Mouse (Mus musculus): ENCODE data around the gene Nckap5.
A peak's percentile ranks its signal among the peaks of the same experiment; 100 is the strongest.

The Nckap5 gene

DNA sequence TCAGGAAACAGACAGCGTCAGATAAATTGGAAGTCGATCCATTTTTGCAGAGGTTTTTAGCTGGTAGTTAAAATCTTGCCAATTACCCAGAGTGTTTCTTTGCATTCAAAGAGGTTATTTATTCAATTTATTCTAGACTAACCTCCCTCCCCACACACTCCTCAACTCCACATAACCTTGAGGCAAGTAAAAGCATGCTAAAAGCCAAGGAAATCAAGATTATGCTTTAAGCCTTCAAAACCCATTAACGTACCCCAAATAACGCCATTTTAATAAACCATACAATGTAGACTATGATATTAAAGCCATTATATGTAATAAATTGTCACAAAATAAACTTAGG lies 129.7 kb downstream of the Nckap5 start:
- no peak for DNase-seq (ENCODE audit: low read depth, low spot score)

DNA sequence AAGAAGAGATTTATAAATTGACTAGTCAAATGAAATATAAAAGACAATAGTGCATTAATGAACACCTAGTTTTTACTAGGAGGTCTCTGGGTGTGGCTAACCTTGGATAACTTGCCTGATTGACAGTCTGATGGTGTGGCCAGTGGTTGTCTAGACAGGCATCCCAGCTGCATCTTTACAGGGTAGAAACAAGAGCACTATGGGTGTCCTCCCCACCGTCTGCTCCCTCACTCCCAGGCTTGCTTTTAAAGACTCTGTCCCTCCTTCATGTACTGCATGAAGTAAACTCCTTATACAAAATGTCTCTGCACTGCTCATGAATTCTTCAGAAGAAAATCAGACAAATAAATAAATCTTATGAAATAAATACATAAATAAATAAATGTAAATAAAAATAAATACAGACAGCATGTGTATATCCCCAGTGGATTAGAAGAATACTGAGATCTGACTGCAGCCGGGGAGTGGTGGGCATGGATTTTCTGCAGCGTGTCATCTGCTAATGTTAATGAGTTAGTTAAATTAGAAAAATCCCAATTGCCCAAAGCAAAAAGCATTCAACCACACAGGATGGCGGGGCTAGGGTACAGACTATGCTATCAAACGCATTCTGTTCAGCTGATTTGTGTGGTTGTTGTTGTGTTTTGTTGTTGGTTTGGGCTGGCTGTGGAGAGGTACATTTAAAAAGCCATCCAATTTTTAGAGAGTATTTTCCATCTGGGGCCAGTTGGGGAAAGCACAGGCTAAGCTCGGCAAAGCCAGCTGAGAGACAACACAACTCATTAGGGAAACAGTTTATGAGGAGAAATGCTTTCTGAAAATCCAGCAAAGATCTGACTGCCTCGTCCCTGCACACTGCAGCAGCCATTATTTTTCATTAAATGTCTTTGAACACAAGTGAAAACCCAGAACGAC lies 130.3 kb downstream of the Nckap5 start:
- no peak for DNase-seq (ENCODE audit: low read depth, low spot score)

DNA sequence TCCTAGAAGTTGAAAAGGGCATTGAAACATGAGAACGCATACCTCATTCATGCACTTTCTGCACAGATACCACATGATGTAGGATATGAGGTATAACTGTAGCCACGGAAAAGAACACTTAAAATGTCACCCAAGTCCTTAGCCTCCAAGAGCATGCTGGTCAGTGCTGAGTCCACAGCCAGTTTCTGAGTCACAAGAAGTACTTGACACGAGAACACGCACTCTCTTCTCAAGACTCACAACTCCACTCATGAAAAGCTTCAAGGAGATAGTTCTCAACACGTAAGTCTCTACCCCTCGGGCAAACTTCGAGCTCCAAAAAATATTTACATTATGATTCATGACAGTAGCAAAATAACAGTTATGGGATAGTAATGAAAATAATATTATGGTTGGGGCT lies 137.0 kb downstream of the Nckap5 start:
- DNase-seq (ENCODE audit: low read depth, low spot score) = no peak

DNA sequence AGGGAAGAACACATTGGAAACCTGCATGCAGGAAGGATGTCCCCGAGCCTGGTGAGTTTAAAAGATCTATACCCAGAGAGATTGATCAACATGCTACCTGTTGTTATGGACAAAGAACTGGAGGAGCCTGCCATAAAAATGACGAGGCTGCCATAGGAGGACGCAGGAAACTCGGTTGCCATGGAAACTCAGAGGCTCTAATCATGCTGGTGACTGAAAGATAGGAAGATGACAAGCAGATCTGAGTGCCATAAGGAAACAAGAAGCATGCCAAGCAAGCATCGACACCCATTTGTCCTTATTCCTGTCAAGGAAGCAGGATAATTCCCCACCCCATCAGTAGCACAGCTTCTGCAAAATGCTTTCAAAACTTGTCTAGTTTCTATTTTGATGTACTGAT lies 142.0 kb downstream of the Nckap5 start:
- no peak for DNase-seq (ENCODE audit: low read depth, low spot score)

DNA sequence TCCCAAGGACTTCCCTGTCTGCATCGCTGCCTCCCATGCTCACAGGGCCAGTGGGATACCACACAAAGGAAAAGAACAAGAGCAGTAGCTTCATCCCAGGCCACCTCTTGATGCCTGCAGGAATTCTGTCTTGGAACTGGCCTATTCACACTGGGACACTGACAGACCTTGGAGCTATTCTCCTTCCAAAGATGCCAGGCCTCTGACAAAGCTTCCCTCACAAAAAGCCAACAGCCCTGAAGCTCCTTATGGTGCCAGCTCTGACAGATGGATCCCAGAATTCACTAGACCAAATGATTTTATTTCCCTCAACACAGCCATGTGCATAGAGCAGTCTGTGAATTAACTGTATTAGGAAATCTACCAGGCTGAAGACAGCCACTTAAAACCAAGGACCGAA lies 143.9 kb downstream of the Nckap5 start:
- no peak for DNase-seq (ENCODE audit: low read depth, low spot score)

DNA sequence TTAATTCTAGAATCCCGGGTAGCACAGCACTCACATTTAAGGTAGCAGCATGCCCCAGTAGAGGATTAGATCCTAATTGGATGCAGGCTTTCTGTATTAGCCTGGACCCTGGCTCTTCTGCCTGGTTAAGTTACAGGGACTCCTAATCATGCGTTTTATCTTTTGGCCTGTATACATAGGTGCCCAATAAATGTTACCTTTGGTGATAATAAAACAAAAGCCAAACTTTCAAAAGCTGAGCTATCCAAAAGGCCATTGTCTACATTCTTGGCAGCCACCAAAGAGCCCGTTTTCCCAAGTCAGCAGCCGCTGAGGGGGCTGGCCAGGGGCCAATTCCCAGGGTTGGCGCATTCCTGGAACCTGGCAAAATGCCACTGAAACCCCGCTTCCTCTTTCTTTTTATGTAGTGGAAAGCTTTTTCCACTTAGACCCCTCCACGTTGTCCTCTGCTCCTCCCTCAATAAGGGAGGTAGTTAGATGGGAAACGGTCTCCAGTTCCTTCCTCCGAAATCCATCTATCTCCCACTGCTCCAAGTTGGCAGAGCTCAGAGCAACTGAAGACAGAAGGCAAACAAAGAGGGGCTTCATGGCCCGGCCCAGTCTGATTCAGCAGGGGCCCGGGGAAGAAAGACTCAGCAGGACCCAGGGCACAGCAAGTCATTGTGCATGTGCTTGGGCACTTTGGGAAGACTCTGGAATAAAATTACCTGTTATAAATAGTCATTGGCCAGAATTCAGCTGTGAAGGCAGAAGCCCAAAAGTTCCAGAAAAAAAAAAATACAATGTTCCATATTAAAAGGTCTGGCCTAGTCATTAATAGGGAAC lies 146.8 kb downstream of the Nckap5 start:
- DNase-seq (ENCODE audit: low read depth, low spot score) = no peak

DNA sequence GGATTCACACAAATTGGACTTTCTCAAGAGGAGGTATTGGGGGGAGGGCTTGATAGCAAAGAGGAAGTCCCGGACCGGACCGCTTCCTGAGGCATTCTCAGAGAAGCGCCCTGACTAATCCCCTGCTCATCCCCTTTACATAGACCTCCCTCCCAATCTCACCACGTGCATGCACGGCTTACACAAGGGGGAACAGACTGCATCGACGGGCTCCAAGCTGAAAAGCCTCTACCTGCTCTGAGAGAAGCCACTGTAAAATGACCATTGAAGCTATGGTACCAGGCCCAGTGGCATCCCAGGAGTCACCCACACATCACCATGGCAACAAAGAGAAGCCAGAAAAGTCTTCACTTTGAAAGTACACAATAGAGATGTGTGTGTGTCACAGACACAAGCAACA lies 148.8 kb downstream of the Nckap5 start:
- peak; percentile 48 for DNase-seq (ENCODE audit: low read depth, low spot score)

DNA sequence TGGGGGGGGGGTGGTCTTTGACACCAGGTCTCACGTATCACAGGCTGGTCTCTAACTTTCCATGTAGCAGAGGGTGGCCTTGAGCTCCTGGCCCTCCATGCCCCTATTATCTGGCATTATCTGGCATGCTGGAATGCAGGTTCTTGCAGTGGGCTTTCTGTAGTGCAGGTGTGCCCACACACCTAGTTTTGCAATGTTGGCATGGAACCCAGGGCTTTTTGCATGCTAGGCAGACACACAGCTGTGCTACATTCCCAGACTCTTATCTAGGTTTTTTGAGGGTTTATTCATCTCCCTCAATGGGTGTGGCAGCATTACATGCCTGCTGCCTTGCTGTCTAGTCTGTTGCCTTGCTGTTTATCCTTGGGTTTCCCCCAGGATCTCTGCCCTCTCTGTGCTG lies 151.3 kb downstream of the Nckap5 start:
- no peak for DNase-seq (ENCODE audit: low read depth, low spot score)

DNA sequence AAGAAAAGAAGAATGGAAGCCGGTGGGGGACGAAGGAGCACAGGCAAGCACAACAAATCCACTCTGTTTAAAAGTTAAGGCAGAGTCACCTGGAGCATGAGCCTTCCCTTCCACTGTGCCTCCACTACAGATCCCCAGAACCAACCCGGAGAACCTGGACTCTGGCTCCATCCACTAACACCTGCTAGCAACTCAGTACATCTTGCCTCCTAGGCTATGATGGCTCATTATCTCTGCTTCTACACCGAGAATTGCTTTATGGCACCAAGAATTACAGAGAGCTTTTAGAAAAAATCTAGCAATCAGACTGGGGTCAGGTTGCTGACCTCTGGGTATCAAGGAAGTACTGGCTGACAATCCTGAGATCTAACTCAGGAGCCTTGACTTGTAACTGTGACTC lies 153.3 kb downstream of the Nckap5 start:
- no peak for DNase-seq (ENCODE audit: low read depth, low spot score)

DNA sequence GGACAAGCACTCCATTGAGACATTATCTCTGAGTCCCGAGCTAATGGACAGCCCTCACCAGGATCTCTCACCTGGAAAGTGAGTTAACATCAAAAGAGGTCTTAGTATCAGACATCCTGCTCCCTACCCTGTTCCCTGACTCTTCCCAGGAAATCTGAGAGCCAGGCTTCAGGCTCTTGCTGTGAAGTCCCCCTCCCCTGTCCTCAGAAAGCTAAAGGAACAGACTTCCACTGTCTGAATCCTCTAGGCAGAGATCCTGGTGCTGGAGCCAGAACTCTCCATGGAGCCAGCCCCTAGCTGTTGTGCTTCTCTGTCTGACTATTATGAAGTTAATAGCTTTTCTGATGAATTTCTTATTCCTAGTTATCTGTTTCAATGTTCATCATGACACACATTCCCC lies 153.8 kb downstream of the Nckap5 start:
- DNase-seq (ENCODE audit: low read depth, low spot score) = no peak

DNA sequence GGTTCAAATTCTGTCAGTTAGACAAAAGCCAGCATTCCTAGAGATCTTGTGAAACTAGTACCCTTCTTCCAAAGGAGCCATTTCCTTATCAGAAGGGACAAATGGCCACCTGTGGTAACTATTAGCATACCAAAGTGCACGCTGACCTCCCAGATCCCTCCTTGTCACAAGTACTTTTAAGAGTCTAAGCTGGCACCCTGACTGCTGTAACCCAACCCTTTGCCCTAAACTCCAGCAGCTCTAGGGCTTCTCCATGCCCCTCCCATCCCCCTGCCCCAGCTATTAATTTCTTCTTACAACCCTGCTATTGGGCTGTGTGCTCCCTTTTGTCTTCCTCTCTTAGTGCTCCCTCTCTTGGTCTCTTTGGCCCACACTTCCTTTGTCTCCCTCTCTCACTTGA lies 155.5 kb downstream of the Nckap5 start:
- no peak for DNase-seq (ENCODE audit: low read depth, low spot score)

DNA sequence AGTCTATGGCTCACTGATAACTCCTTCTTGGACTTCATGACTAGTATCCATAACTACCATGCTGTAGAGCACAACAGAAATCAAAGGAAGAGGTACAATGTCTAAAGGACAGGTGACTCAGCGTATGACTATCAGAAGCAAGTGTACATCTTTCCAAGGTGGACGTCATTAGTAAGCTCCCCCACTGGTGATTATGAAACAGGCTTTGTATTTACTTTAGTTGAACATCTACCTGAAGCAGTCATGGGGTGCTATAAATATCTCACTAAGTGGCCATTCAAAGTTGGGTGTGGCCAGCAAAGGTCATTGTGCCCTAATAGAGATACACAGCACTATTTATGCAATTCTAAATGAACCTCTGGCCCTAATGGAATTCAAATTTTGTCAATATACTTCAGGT lies 157.4 kb downstream of the Nckap5 start:
- no peak for DNase-seq (ENCODE audit: low read depth, low spot score)

DNA sequence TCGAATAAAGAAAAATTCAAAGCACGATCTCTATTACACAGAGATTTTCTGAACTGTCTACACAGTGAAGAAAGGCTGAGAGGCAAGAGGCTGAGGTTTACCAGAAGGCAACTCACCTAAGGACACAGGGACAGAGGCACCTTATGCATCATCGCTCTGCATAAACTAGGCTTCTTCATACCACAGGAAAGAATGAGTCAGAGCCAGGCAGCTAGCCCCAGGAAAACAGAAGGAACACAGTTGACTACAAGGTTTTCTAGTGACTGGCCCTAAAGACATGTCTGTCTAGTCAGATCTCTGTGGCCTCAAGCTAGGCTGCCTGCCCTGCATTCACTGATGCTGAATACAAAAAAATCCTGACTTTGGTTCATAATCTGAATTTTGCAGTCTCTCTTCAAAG lies 160.1 kb downstream of the Nckap5 start:
- DNase-seq (ENCODE audit: low read depth, low spot score) = no peak

DNA sequence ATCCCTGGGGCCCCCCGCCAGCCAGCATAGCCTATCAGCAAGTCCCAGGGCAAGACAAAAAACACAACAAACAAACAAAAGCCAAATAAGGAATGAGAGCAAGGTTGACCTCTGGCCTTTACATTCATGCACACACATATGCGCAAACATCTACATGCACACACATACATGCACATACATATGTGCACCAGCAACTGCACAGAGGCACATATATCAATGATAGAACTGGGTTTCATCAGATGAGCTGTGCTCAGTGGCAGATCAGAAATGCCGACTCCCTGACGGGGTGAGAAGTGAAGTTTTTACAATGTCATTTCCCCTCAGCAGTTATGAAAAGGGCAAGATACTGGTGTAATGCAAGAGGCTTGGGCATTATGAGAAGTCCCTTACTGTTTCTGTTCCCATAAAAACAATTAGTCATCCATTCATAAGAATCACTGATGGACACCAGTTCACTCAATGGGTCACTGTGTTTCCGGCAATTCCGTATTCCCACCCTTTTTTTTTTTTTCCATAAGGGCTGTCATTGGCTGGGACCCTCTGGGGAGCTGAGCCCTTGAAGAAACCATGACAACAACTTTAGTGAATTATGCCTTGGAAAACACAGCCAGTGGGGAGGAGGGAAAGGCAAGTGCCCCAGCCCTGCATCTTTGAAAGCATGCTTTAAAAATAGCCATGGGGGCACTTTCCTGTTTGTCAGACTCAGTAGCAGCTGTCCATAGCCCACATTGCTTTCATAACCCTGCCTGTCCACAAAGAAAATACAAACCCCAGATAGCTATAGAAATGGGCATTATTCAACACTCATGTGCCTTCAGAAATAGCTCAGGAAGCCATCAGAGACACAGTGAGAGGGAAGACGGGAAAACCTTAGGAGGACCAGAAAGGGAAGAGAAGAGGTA lies 170.2 kb downstream of the Nckap5 start:
- DNase-seq (ENCODE audit: low read depth, low spot score) = no peak

DNA sequence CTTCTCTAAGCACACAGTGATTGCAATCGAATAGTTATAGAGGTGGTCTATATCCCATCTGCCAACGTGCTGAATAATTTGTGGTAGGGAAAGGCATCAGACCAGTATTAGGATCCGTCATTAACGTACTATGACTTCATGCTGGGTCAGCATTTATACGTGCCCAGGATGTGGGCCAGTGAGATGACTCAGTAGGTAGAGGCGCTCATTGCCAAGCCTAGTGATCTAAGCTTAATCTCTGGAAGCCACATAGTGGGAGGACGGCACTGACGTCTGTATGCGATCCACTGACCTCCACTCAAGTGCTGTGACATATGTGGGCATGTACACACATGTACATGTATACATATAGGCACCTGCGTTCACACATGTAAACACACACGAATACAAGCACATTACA lies 171.9 kb downstream of the Nckap5 start:
- no peak for DNase-seq (ENCODE audit: low read depth, low spot score)

DNA sequence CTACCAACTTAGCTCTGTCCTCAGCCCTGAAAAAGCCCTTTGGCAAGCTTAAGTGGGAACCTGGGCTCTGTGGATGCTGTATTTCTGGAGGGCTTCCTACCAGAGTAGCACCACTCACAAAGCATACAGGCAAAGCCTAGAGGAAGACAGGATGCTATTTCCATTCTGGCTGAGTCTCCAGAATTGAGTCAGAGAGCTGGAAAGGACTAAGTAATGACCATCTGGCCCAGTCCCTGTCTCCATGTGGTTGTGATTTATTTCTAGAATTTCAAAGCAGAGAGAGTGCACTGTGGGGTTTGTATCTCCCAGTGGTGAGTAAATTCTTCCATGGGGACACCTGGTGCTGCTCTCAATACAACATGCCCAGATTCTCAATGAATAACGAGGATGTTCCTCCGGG lies 174.4 kb downstream of the Nckap5 start:
- no peak for DNase-seq (ENCODE audit: low read depth, low spot score)

DNA sequence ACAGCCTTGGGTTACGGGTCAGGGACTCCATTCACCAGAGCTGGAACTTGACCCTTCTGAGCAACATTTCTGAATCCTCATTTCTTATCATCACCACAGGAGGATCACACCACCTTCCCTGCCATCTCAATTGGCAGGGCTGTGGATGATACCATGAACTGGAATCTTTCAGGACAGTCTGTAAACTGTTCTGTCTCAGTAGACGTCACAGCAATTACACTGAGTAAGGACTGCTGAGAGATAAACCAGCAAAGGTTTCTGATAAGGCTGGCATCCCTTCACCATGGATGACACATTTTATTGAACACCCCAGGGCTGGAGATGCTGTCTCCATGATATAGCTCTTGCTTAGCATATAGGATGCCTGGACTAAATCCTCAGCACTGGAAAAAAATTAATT lies 178.5 kb downstream of the Nckap5 start:
- DNase-seq (ENCODE audit: low read depth, low spot score) = no peak

DNA sequence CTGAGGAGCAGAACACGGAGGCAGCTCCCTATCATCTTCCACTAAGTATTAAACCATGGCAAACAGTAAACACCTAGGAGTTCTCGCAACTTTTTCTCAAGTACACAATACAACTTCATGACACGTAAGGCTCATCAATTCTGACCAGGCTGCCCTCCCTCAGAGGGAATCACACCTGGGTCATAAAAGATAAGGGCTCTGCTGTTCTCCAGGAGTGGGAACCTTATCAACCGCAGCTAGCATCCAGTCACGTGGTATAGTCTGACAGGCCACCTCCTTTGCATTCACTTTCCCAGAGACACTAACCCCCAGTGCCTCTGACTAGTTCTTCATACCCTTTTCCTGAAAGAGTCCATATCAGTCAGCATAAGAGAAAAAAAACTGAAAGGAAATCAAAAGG lies 179.8 kb downstream of the Nckap5 start:
- no peak for DNase-seq (ENCODE audit: low read depth, low spot score)

DNA sequence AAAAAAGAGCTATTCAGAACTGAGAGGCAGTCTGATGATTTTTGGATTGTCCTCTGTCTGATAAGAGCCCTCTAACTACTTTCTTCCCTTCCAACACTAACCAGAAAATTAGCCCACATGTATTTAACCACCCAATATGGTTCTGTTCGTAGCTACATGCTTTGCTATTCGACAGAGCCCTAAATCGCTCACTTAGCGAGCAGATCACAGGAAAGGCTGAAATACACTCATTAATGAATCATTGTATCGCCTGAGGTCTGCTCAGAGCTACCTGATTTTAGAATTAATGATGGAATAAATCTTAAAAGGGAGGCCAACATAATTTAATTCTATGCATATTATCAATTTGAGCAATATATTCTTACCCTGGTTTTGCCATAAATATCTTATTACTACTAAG lies 187.8 kb downstream of the Nckap5 start:
- DNase-seq (ENCODE audit: low read depth, low spot score) = no peak

DNA sequence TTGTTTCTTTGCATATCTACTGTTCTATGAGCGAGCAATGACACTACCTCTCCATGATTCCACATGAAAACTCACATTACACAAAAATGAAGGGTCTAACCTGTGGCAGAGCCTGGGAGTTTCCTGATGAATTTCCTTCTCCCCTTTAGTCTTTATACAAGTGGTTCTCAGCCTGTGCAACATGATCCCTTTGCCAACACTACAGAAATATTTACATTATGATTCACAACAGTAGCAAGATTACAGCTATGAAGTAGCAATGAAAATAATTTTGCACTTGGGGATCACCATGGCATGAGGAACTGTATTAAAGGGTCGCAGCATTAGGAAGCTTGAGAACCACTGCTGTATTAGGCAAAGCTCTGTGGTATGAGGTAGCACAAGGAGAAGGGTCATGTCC lies 191.1 kb downstream of the Nckap5 start:
- no peak for DNase-seq (ENCODE audit: low read depth, low spot score)

DNA sequence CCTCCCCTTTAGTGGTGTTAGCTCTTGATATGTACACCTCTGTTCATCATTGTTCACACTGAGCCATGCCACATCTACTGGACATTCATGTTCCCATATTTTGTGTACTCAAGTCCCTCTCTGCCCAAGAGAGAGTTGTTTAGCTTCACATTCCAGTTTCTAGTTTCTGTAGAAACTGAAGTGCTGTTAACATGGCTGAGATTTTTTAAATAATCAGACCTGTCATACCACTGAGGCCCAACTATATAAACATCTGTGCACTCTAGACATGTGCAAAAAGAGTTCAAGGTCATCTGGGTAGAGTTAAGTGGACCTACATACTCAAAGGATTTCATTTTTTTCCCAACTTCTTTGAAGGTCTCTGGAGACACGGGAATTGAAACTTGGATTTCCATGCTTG lies 193.1 kb downstream of the Nckap5 start:
- DNase-seq (ENCODE audit: low read depth, low spot score) = no peak

DNA sequence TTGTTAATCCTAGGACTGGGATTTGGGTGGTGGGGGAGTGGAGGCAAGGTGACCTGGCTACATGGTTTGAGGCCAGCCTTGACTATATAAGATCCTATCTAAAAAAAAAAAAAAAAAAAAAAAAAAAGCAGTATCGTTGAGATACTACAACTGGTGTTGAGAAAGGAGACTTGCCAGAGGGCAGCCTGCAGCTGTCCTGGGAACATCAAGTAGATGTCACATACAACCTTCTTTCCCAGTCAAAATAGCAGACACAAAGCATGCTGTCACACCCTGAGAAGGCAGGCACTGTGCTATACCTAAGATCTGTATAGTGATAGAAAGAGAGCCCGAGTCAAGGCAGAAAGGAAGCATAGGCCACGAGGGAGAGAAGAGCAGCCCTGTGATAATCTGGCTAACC lies 204.4 kb downstream of the Nckap5 start:
- no peak for DNase-seq (ENCODE audit: low read depth, low spot score)
